9 mouse cellular contexts compared by ENCODE assay signal in the genomic region with DNA sequence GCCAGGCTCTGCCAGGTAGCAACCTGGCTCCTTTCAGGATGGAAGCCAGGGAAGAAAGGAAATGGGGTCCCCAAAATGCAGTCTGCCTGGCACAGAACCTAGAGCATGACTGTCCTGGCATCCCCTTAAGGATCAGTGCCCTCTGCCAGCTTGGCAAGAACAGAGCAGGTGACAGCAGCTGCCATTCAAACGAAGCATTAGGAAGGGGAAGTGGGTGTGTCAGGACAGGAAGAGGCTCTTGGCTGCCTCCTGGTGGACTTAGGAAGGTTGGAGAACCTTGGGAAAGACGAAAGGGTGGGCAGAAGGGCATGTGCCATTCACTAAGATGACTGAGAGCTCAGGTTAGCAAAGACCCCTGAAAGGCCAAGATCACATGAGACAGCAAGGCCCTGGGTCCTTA. TPM values are rescaled to one million over a fixed set of nuclear protein-coding genes. Genes with fewer than 3 reads are reported as not detected.
A peak's percentile ranks its signal among the peaks of the same experiment; 100 is the strongest.
DNase-seq lines count a peak whose midpoint lies in the region; ATAC-seq and TF ChIP-seq lines count a peak whose summit lies in the region.
"Had no signal": no experiment of that assay in that cellular context is flagged by ENCODE, and none has a peak within 500 bp of the region (broad histone marks: within the 10 kb centered on the region; RNA-seq: fewer than 3 reads in every experiment).

No protein-coding gene starts in this region.

- 20% methylated on average over 2 of the region's 2 CpGs for WGBS in hindbrain, embryonic 10.5 days
- 16% methylated on average over 2 of the region's 2 CpGs for WGBS in hindbrain, embryonic 14.5 days
- 20% methylated on average over 2 of the region's 2 CpGs for WGBS in liver, embryonic 14.5 days (ENCODE audit: insufficient replicate concordance)

- H3K4me2 ChIP-seq in hindbrain, embryonic 14.5 days (replicated peaks), result no peak overlapping the region
- H3K4me2 ChIP-seq in CH12.LX (ENCODE audit: insufficient read depth, low read depth, poor library complexity, severe bottlenecking), result no peak overlapping the region
- H3K4me2 ChIP-seq in liver, embryonic 14.5 days (ENCODE audit: low read depth), result no peak overlapping the region
- H3K4me2 ChIP-seq: liver, embryonic 15.5 days had no signal

- H3K9me3 ChIP-seq in hindbrain, embryonic 10.5 days, result no peaks in the 10 kb centered on the region
- no peaks in the 10 kb centered on the region for H3K9me3 ChIP-seq in hindbrain, embryonic 14.5 days (ENCODE audit: control insufficient read depth, low read length)
- H3K9me3 ChIP-seq in CH12.LX (replicated peaks; ENCODE audit: low read length), result no peaks in the 10 kb centered on the region
- H3K9me3 ChIP-seq in liver, embryonic 14.5 days (ENCODE audit: control insufficient read depth, low read length), result no peaks in the 10 kb centered on the region
- H3K9me3 ChIP-seq: liver, embryonic 15.5 days had no signal

- in situ Hi-C loops in CH12.LX (cut with MboI; ENCODE audit: low pct_ligation_motif_present, low pct_unique_long_range_greater_than_20kb, low sequenced_read_pairs), result no loop called here

- peak; percentile 83 to 89 for TF ChIP-seq CTCF in CH12.LX (conservative IDR thresholded peaks at IDR 0.05 in 1 of 2, IDR thresholded peaks at IDR 0.05 in 1 of 2; ENCODE audit: low read depth in 2 of 2, low read length in 2 of 2)
- peak; percentile 84 for TF ChIP-seq CTCF in liver, embryonic 14.5 days (IDR thresholded peaks at IDR 0.05; ENCODE audit: low read depth)

- 0 out of 2 replicates have a peak, but pooled peaks cover under 1% of the 10 kb centered on the region for H3K79me2 ChIP-seq in CH12.LX (replicated peaks; ENCODE audit: control insufficient read depth, extremely low read depth, insufficient read depth, poor library complexity, severe bottlenecking)

- no peak overlapping the region; the same call in 1 of the 2 replicates for H3K4me3 ChIP-seq in hindbrain, embryonic 10.5 days
- no peak overlapping the region for H3K4me3 ChIP-seq in hindbrain, embryonic 14.5 days (replicated peaks; ENCODE audit: low read length)
- no peak overlapping the region for H3K4me3 ChIP-seq in CH12.LX (replicated peaks in 1 of 3; ENCODE audit: low read depth in 2 of 3, low read length in 2 of 3, poor library complexity in 1 of 3)
- no peak overlapping the region for H3K4me3 ChIP-seq in liver, embryonic 14.5 days (ENCODE audit: insufficient read depth in 1 of 2, low read depth in 2 of 2, low read length in 2 of 2)
- H3K4me3 ChIP-seq: liver, embryonic 15.5 days had no signal

- no peaks in the 10 kb centered on the region for H3K27me3 ChIP-seq in hindbrain, embryonic 10.5 days (ENCODE audit: insufficient read depth, poor library complexity, severe bottlenecking)
- H3K27me3 ChIP-seq in hindbrain, embryonic 14.5 days (ENCODE audit: control insufficient read depth, insufficient read depth, low read length), result no peaks in the 10 kb centered on the region
- no peaks in the 10 kb centered on the region for H3K27me3 ChIP-seq in CH12.LX (replicated peaks)
- no peaks in the 10 kb centered on the region for H3K27me3 ChIP-seq in liver, embryonic 14.5 days (ENCODE audit: control insufficient read depth, insufficient read depth, low read length)
- no peaks in the 10 kb centered on the region for H3K27me3 ChIP-seq in splenic B cell, adult 2 months (ENCODE audit: control insufficient read depth, insufficient read depth, low read length, poor library complexity, severe bottlenecking)
- H3K27me3 ChIP-seq: liver, embryonic 15.5 days had no signal

- peak overlapping the region; percentile 81 for H3K27ac ChIP-seq in hindbrain, embryonic 10.5 days
- no peak overlapping the region for H3K27ac ChIP-seq in hindbrain, embryonic 14.5 days
- H3K27ac ChIP-seq in CH12.LX (ENCODE audit: insufficient read depth, low read depth), result no peak overlapping the region
- no peak overlapping the region for H3K27ac ChIP-seq in liver, embryonic 14.5 days
- H3K27ac ChIP-seq: liver, embryonic 15.5 days had no signal

- DNase-seq in hindbrain, embryonic 10.5 days (ENCODE audit: low spot score), result no peak
- no peak for DNase-seq in hindbrain, embryonic 14.5 days (ENCODE audit: low spot score)
- DNase-seq in CH12.LX (ENCODE audit: extremely low read depth), result peak; percentile 72
- DNase-seq in cerebellum, postnatal 10 days, result peak; percentile 79 to 85
- DNase-seq in liver, embryonic 14.5 days (ENCODE audit: low read depth in 3 of 3, low spot score in 3 of 3), result no peak
- peak; percentile 72 for DNase-seq in splenic B cell, adult 2 months (ENCODE audit: low read depth, low spot score)
- DNase-seq in adrenal gland, adult 2 months, result no peak
- DNase-seq in spleen, postnatal 4 days (ENCODE audit: low spot score in 2 of 2), result no peak

- peak; percentile 54 for TF ChIP-seq RAD21 in CH12.LX (IDR thresholded peaks at IDR 0.05; ENCODE audit: low read depth, low read length)

- no peak overlapping the region for H3K9ac ChIP-seq in hindbrain, embryonic 14.5 days
- no peak overlapping the region for H3K9ac ChIP-seq in CH12.LX (ENCODE audit: insufficient read depth, low read depth)
- no peak overlapping the region for H3K9ac ChIP-seq in liver, embryonic 14.5 days (replicated peaks)
- H3K9ac ChIP-seq: liver, embryonic 15.5 days had no signal

- peak; percentile 24; the same call in 1 of the 2 replicates for TF ChIP-seq EP300 in CH12.LX (IDR thresholded peaks at IDR 0.05; ENCODE audit: low read length)
- TF ChIP-seq EP300 in liver, embryonic 14.5 days (IDR thresholded peaks at IDR 0.05; ENCODE audit: low read depth), result no peak

- TF ChIP-seq POLR2A in CH12.LX (IDR thresholded peaks at IDR 0.05; ENCODE audit: low read depth, low read length), result no peak

- dilution Hi-C loops in CH12.LX (cut with MboI; ENCODE audit: extremely low pct_ligation_motif_present, extremely low pct_unique_long_range_greater_than_20kb, low sequenced_read_pairs), result no loop called here

- no peak for ATAC-seq in hindbrain, embryonic 14.5 days (ENCODE audit: low FRiP score)
- ATAC-seq in liver, embryonic 14.5 days (ENCODE audit: insufficient read depth), result no peak

- peaks cover 35% of the 10 kb centered on the region for H3K36me3 ChIP-seq in hindbrain, embryonic 10.5 days
- H3K36me3 ChIP-seq in hindbrain, embryonic 14.5 days (replicated peaks; ENCODE audit: control insufficient read depth, insufficient read depth), result peaks cover 30% of the 10 kb centered on the region
- H3K36me3 ChIP-seq in CH12.LX (replicated peaks in 1 of 2; ENCODE audit: control insufficient read depth in 1 of 2, insufficient read depth in 1 of 2, low read length in 1 of 2), result peaks cover 11 to 41% of the 10 kb centered on the region in 2 experiments
- H3K36me3 ChIP-seq in liver, embryonic 14.5 days (replicated peaks; ENCODE audit: control insufficient read depth, insufficient read depth, low read depth), result no peaks in the 10 kb centered on the region
- no peaks in the 10 kb centered on the region; the same call in 1 of the 2 replicates for H3K36me3 ChIP-seq in splenic B cell, adult 2 months (ENCODE audit: control insufficient read depth, insufficient read depth, low read length, poor library complexity, severe bottlenecking)

- H3K4me1 ChIP-seq in hindbrain, embryonic 10.5 days (replicated peaks), result peaks cover 69% of the 10 kb centered on the region
- H3K4me1 ChIP-seq in hindbrain, embryonic 14.5 days (replicated peaks; ENCODE audit: control insufficient read depth, insufficient read depth, low read length), result peaks cover 16% of the 10 kb centered on the region
- peaks cover 37 to 71% of the 10 kb centered on the region in 2 experiments for H3K4me1 ChIP-seq in CH12.LX (ENCODE audit: control insufficient read depth in 1 of 2, insufficient read depth in 2 of 2)
- peaks cover 0 to 24% of the 10 kb centered on the region in 2 experiments; a peak in 3 of 4 replicates for H3K4me1 ChIP-seq in liver, embryonic 14.5 days (replicated peaks; ENCODE audit: control insufficient read depth in 2 of 2, insufficient read depth in 2 of 2, low read length in 1 of 2)

RNA-seq across cellular contexts. Expression of a gene that starts 20.2 kb away (rescaled TPM):
- polyA plus RNA-seq in hindbrain, embryonic 10.5 days (2016; fragmentation: Nextera tagmentation; extraction: Ambion mirVana), result 70.3 and 101 TPM in 2 replicates
- 40.7 and 50.8 TPM in 2 replicates for polyA plus RNA-seq in hindbrain, embryonic 14.5 days (2014; fragmentation: Nextera tagmentation; extraction: Ambion mirVana)
- 49.6 and 49.9 TPM in 2 replicates for total RNA-seq in CH12.LX (2012; rRNA removed)
- 23.3 and 24.9 TPM in 2 replicates for total RNA-seq in CH12.LX (2014; rRNA removed)
- polyA plus RNA-seq in CH12.LX (2012; ENCODE audit: insufficient read length, low read depth), result 46.4 and 53.9 TPM in 2 replicates
- 8.8 and 10.0 TPM in 2 replicates for polyA plus RNA-seq in liver, embryonic 14.5 days (2012; rRNA removed)
- polyA plus RNA-seq in liver, embryonic 14.5 days (2014; fragmentation: Nextera tagmentation; extraction: Ambion mirVana), result 6.4 and 7.3 TPM in 2 replicates
- 100 to 1,000 TPM in 1 of 2 experiments, 10 to 100 TPM in 1; 67.8 to 127 TPM for total RNA-seq in adrenal gland, adult 2 months (2021)
- 99.3 and 131 TPM in 2 replicates for polyA plus RNA-seq in adrenal gland, adult 2 months (2012; rRNA removed)

RNA-seq across cellular contexts. Expression of a gene that starts 20.3 kb away (rescaled TPM):
- polyA plus RNA-seq in hindbrain, embryonic 10.5 days (2016; fragmentation: Nextera tagmentation; extraction: Ambion mirVana), result 32.3 and 37.8 TPM in 2 replicates
- 39.9 and 42.3 TPM in 2 replicates for polyA plus RNA-seq in hindbrain, embryonic 14.5 days (2014; fragmentation: Nextera tagmentation; extraction: Ambion mirVana)
- 31.9 and 34.7 TPM in 2 replicates for total RNA-seq in CH12.LX (2012; rRNA removed)
- 26.3 and 31.3 TPM in 2 replicates for total RNA-seq in CH12.LX (2014; rRNA removed)
- 65.6 and 72.3 TPM in 2 replicates for polyA plus RNA-seq in CH12.LX (2012; ENCODE audit: insufficient read length, low read depth)
- polyA plus RNA-seq in liver, embryonic 14.5 days (2012; rRNA removed), result 12.6 and 14.8 TPM in 2 replicates
- polyA plus RNA-seq in liver, embryonic 14.5 days (2014; fragmentation: Nextera tagmentation; extraction: Ambion mirVana), result 7.3 and 10.1 TPM in 2 replicates
- total RNA-seq in adrenal gland, adult 2 months (2021), result 100 to 1,000 TPM; 140 to 149 TPM
- 254 and 297 TPM in 2 replicates for polyA plus RNA-seq in adrenal gland, adult 2 months (2012; rRNA removed)

RNA-seq across cellular contexts. Expression of a gene that starts 24.6 kb away (rescaled TPM):
- 119 and 148 TPM in 2 replicates for polyA plus RNA-seq in hindbrain, embryonic 10.5 days (2016; fragmentation: Nextera tagmentation; extraction: Ambion mirVana)
- polyA plus RNA-seq in hindbrain, embryonic 14.5 days (2014; fragmentation: Nextera tagmentation; extraction: Ambion mirVana), result 78.6 and 81.9 TPM in 2 replicates
- total RNA-seq in CH12.LX (2012; rRNA removed) (66.9 and 78.7 TPM in 2 replicates), CH12.LX (2014; rRNA removed) (70.0 and 78.9 TPM in 2 replicates)
- 164 and 185 TPM in 2 replicates for polyA plus RNA-seq in CH12.LX (2012; ENCODE audit: insufficient read length, low read depth)
- 10.4 and 15.4 TPM in 2 replicates for polyA plus RNA-seq in liver, embryonic 14.5 days (2012; rRNA removed)
- polyA plus RNA-seq in liver, embryonic 14.5 days (2014; fragmentation: Nextera tagmentation; extraction: Ambion mirVana), result 51.4 and 56.2 TPM in 2 replicates
- total RNA-seq in adrenal gland, adult 2 months (2021), result 100 to 1,000 TPM in 1 of 2 experiments, 10 to 100 TPM in 1; 82.6 to 108 TPM
- polyA plus RNA-seq in adrenal gland, adult 2 months (2012; rRNA removed), result 35.8 and 40.1 TPM in 2 replicates

RNA-seq across cellular contexts. Expression of a gene that starts 38.9 kb away (rescaled TPM):
- polyA plus RNA-seq in hindbrain, embryonic 10.5 days (2016; fragmentation: Nextera tagmentation; extraction: Ambion mirVana), result 20.9 and 28.3 TPM in 2 replicates
- polyA plus RNA-seq in hindbrain, embryonic 14.5 days (2014; fragmentation: Nextera tagmentation; extraction: Ambion mirVana), result 1.8 and 2.9 TPM in 2 replicates
- total RNA-seq in CH12.LX (2012; rRNA removed) (25.6 and 26.2 TPM in 2 replicates), CH12.LX (2014; rRNA removed) (9.7 and 11.4 TPM in 2 replicates)
- polyA plus RNA-seq in CH12.LX (2012; ENCODE audit: insufficient read length, low read depth), result 34.0 and 35.2 TPM in 2 replicates
- polyA plus RNA-seq in liver, embryonic 14.5 days (2012; rRNA removed), result 10.9 and 11.3 TPM in 2 replicates
- polyA plus RNA-seq in liver, embryonic 14.5 days (2014; fragmentation: Nextera tagmentation; extraction: Ambion mirVana), result 10.8 and 13.2 TPM in 2 replicates
- total RNA-seq in adrenal gland, adult 2 months (2021), result under 1 TPM; 0.35 to 0.93 TPM
- 1.2 and 1.6 TPM in 2 replicates for polyA plus RNA-seq in adrenal gland, adult 2 months (2012; rRNA removed)

RNA-seq across cellular contexts. Expression of a gene that starts 53.5 kb away (rescaled TPM):
- polyA plus RNA-seq in hindbrain, embryonic 10.5 days (2016; fragmentation: Nextera tagmentation; extraction: Ambion mirVana), result 36.1 and 41.2 TPM in 2 replicates
- polyA plus RNA-seq in hindbrain, embryonic 14.5 days (2014; fragmentation: Nextera tagmentation; extraction: Ambion mirVana), result 32.7 and 35.0 TPM in 2 replicates
- total RNA-seq in CH12.LX (2012; rRNA removed), result 56.7 and 63.1 TPM in 2 replicates
- 36.1 and 38.5 TPM in 2 replicates for total RNA-seq in CH12.LX (2014; rRNA removed)
- 29.7 and 35.4 TPM in 2 replicates for polyA plus RNA-seq in CH12.LX (2012; ENCODE audit: insufficient read length, low read depth)
- 8.9 and 9.2 TPM in 2 replicates for polyA plus RNA-seq in liver, embryonic 14.5 days (2012; rRNA removed)
- polyA plus RNA-seq in liver, embryonic 14.5 days (2014; fragmentation: Nextera tagmentation; extraction: Ambion mirVana), result 7.8 and 8.5 TPM in 2 replicates
- total RNA-seq in adrenal gland, adult 2 months (2021), result 10 to 100 TPM in 1 of 2 experiments, 1 to 10 TPM in 1; 7.9 to 16.5 TPM
- 23.9 and 26.8 TPM in 2 replicates for polyA plus RNA-seq in adrenal gland, adult 2 months (2012; rRNA removed)

Comparison
In these comparisons a context has a peak if more than half of its experiments do, and no peak if none do; other contexts are left out.
1. DNase-seq: peak in CH12.LX (single experiment), cerebellum, postnatal 10 days (2 of 2) and splenic B cell, adult 2 months (single experiment); none in hindbrain, embryonic 10.5 days (single experiment), hindbrain, embryonic 14.5 days (single experiment), liver, embryonic 14.5 days (0 of 3), adrenal gland, adult 2 months (single experiment) and spleen, postnatal 4 days (0 of 2).